Mouse (Mus musculus): ENCODE data around the gene Cd247. TPM values are rescaled to one million over a fixed set of nuclear protein-coding genes. Genes with fewer than 3 reads are reported as not detected.
A peak's percentile ranks its signal among the peaks of the same experiment; 100 is the strongest.

The Cd247 gene
- polyA plus RNA-seq, 1 experiment from 2014 or later, result 0.88 TPM

- Histone ChIP-seq H3K4me3 (ENCODE audit: low read length) (no peak overlapping the region), H3K36me3 (ENCODE audit: control insufficient read depth, insufficient read depth, low read length) (no peaks in the 10 kb centered on the region), H3K4me1 (ENCODE audit: control insufficient read depth, insufficient read depth, low read length) (0 out of 2 replicates have a peak, but pooled peaks cover 2% of the 10 kb centered on the region), H3K27me3 (ENCODE audit: control insufficient read depth, insufficient read depth, low read length) (no peaks in the 10 kb centered on the region), H3K9ac (ENCODE audit: low read depth, low read length) (no peak overlapping the region), H3K9me3 (ENCODE audit: control insufficient read depth, low read length) (no peaks in the 10 kb centered on the region), H3K4me2 (replicated peaks; ENCODE audit: low read depth, low read length) (no peak overlapping the region), H3K27ac (ENCODE audit: low read depth, low read length) (no peak overlapping the region)
- peak; percentile 41; the same call in 1 of the 2 replicates for ATAC-seq (ENCODE audit: low FRiP score, low TSS enrichment)
- WGBS, result 66% methylated on average over 9 of the region's 9 CpGs
Measured at GRCm38 (mm10) chr1:165860373-165861234, 72.1 kb downstream of the Cd247 start.

DNA sequence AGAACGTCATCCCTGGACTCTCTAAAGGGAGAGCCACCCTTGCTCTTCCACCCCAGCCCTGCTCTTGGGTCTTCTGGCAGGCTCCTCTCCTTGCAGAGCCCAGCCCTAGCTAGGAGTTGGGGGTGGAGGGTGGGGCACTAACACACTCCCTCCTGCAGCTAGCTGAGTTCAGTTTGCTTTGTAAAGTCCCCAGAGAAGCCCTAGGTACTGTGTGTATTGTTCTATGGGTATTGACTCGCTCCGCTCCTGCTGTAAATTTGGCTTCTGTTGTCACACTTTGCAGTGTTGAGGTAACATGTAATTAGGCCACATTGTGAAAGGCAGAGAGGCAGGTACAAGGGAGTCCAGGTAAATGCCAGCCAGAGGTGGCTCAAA is 72.7 kb downstream of the Cd247 start:
- Histone ChIP-seq H3K9me3 (ENCODE audit: control insufficient read depth, low read length) (no peaks in the 10 kb centered on the region), H3K27me3 (ENCODE audit: control insufficient read depth, insufficient read depth, low read length) (no peaks in the 10 kb centered on the region), H3K4me1 (ENCODE audit: control insufficient read depth, insufficient read depth, low read length) (0 out of 2 replicates have a peak, but pooled peaks cover 2% of the 10 kb centered on the region), H3K9ac (ENCODE audit: low read depth, low read length) (no peak overlapping the region), H3K4me2 (replicated peaks; ENCODE audit: low read depth, low read length) (no peak overlapping the region), H3K27ac (ENCODE audit: low read depth, low read length) (no peak overlapping the region), H3K4me3 (ENCODE audit: low read length) (no peak overlapping the region), H3K36me3 (ENCODE audit: control insufficient read depth, insufficient read depth, low read length) (no peaks in the 10 kb centered on the region)
- ATAC-seq (ENCODE audit: low FRiP score, low TSS enrichment), result no peak
- 68% methylated on average over 3 of the region's 3 CpGs for WGBS

DNA sequence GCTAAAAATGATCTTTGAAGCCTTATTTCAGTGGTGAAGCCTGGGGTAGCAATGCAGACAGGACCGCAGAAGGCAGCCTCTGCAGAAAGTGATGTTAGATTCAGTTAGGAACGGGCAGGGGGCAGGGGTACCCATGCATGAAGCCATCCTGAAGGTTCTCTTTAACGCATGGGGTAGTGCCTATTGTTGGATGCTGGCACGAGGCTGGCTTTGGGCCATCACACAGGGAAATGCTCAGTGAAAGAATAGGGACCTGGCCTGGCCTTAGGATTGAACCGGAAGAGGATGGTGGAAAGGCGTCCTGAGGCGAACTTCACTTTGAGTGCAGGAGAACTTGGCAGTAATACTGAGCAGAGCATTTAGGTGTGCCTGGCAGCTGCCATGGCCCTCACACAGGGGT is 73.6 kb downstream of the Cd247 start:
- Histone ChIP-seq H3K9me3 (ENCODE audit: control insufficient read depth, low read length) (no peaks in the 10 kb centered on the region), H3K27ac (ENCODE audit: low read depth, low read length) (no peak overlapping the region), H3K4me1 (ENCODE audit: control insufficient read depth, insufficient read depth, low read length) (0 out of 2 replicates have a peak, but pooled peaks cover 2% of the 10 kb centered on the region), H3K36me3 (ENCODE audit: control insufficient read depth, insufficient read depth, low read length) (no peaks in the 10 kb centered on the region), H3K4me2 (replicated peaks; ENCODE audit: low read depth, low read length) (no peak overlapping the region), H3K4me3 (ENCODE audit: low read length) (no peak overlapping the region), H3K9ac (ENCODE audit: low read depth, low read length) (no peak overlapping the region), H3K27me3 (ENCODE audit: control insufficient read depth, insufficient read depth, low read length) (no peaks in the 10 kb centered on the region)
- no peak for ATAC-seq (ENCODE audit: low FRiP score, low TSS enrichment)
- 72% methylated on average over 7 of the region's 7 CpGs for WGBS

- no peak overlapping the region for H3K4me2 ChIP-seq (replicated peaks; ENCODE audit: low read depth, low read length)
Measured at GRCm38 (mm10) chr1:165864864-165865795, 76.6 kb downstream of the Cd247 start.

GRCm38 (mm10) chr1:165866630-165867280 is 78.3 kb downstream of the Cd247 start:
- Histone ChIP-seq H3K4me2 (replicated peaks; ENCODE audit: low read depth, low read length) (no peak overlapping the region), H3K9me3 (ENCODE audit: control insufficient read depth, low read length) (no peaks in the 10 kb centered on the region), H3K27me3 (ENCODE audit: control insufficient read depth, insufficient read depth, low read length) (no peaks in the 10 kb centered on the region), H3K27ac (ENCODE audit: low read depth, low read length) (no peak overlapping the region), H3K4me1 (ENCODE audit: control insufficient read depth, insufficient read depth, low read length) (no peaks in the 10 kb centered on the region), H3K36me3 (ENCODE audit: control insufficient read depth, insufficient read depth, low read length) (no peaks in the 10 kb centered on the region), H3K9ac (ENCODE audit: low read depth, low read length) (no peak overlapping the region), H3K4me3 (ENCODE audit: low read length) (no peak overlapping the region)
- no peak for ATAC-seq (ENCODE audit: low FRiP score, low TSS enrichment)
- WGBS, result 78% methylated on average over 5 of the region's 5 CpGs

More at GRCm38 (mm10) chr1:165864864-165865795, 76.6 kb downstream of the Cd247 start:
- no peak overlapping the region for H3K9ac ChIP-seq (ENCODE audit: low read depth, low read length)
- no peak overlapping the region; the same call in 1 of the 2 replicates for H3K27ac ChIP-seq (ENCODE audit: low read depth, low read length)
- H3K27me3 ChIP-seq (ENCODE audit: control insufficient read depth, insufficient read depth, low read length), result no peaks in the 10 kb centered on the region
- no peaks in the 10 kb centered on the region for H3K36me3 ChIP-seq (ENCODE audit: control insufficient read depth, insufficient read depth, low read length)
- ATAC-seq (ENCODE audit: low FRiP score, low TSS enrichment), result no peak
- H3K9me3 ChIP-seq (ENCODE audit: control insufficient read depth, low read length), result no peaks in the 10 kb centered on the region
- 0 out of 2 replicates have a peak, but pooled peaks cover 2% of the 10 kb centered on the region for H3K4me1 ChIP-seq (ENCODE audit: control insufficient read depth, insufficient read depth, low read length)
- no peak overlapping the region for H3K4me3 ChIP-seq (ENCODE audit: low read length)
- 46% methylated on average over 14 of the region's 14 CpGs for WGBS

DNA sequence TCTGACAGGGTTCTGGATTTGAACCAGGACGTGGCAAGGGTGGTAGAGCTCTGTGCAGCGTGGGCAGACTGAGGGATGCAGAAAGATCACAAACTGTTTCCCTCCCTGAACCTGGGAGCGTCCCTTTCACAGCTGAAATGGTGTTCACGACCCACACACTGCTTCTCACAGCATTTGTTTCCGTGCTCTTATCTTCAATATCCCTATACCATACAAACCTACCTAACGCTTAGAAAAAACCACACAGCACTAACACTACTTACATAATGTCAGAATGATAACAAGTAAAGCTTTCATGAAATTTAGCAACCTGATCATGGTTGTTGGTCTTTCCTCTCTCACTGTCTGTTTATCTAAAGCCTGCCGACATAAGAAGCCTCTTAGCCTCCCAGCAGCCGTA is 80.2 kb downstream of the Cd247 start:
- no peak for ATAC-seq (ENCODE audit: low FRiP score, low TSS enrichment)
- Histone ChIP-seq H3K4me1 (ENCODE audit: control insufficient read depth, insufficient read depth, low read length) (no peaks in the 10 kb centered on the region), H3K4me3 (ENCODE audit: low read length) (no peak overlapping the region), H3K36me3 (ENCODE audit: control insufficient read depth, insufficient read depth, low read length) (peaks cover under 1% of the 10 kb centered on the region; the same call in 1 of the 2 replicates), H3K9me3 (ENCODE audit: control insufficient read depth, low read length) (no peaks in the 10 kb centered on the region), H3K27ac (ENCODE audit: low read depth, low read length) (no peak overlapping the region), H3K4me2 (replicated peaks; ENCODE audit: low read depth, low read length) (no peak overlapping the region), H3K27me3 (ENCODE audit: control insufficient read depth, insufficient read depth, low read length) (no peaks in the 10 kb centered on the region), H3K9ac (ENCODE audit: low read depth, low read length) (no peak overlapping the region)
- 86% methylated on average over 8 of the region's 8 CpGs for WGBS

- H3K27ac ChIP-seq (ENCODE audit: low read depth, low read length), result no peak overlapping the region
- ATAC-seq (ENCODE audit: low FRiP score, low TSS enrichment), result no peak
- no peak overlapping the region for H3K4me2 ChIP-seq (replicated peaks; ENCODE audit: low read depth, low read length)
- no peaks in the 10 kb centered on the region for H3K27me3 ChIP-seq (ENCODE audit: control insufficient read depth, insufficient read depth, low read length)
- no peak overlapping the region for H3K9ac ChIP-seq (ENCODE audit: low read depth, low read length)
- no peaks in the 10 kb centered on the region for H3K4me1 ChIP-seq (ENCODE audit: control insufficient read depth, insufficient read depth, low read length)
- H3K36me3 ChIP-seq (ENCODE audit: control insufficient read depth, insufficient read depth, low read length), result peaks cover 20% of the 10 kb centered on the region
- H3K4me3 ChIP-seq (ENCODE audit: low read length), result no peak overlapping the region
- 53% methylated on average over 8 of the region's 8 CpGs for WGBS
- H3K9me3 ChIP-seq (ENCODE audit: control insufficient read depth, low read length), result no peaks in the 10 kb centered on the region
Measured at GRCm38 (mm10) chr1:165874645-165875044, 86.2 kb downstream of the Cd247 start.

GRCm38 (mm10) chr1:165875520-165876284 is 87.2 kb downstream of the Cd247 start:
- no peaks in the 10 kb centered on the region for H3K9me3 ChIP-seq (ENCODE audit: control insufficient read depth, low read length)
- H3K27me3 ChIP-seq (ENCODE audit: control insufficient read depth, insufficient read depth, low read length), result no peaks in the 10 kb centered on the region
- no peak overlapping the region for H3K27ac ChIP-seq (ENCODE audit: low read depth, low read length)
- no peak for ATAC-seq (ENCODE audit: low FRiP score, low TSS enrichment)
- H3K4me2 ChIP-seq (replicated peaks; ENCODE audit: low read depth, low read length), result no peak overlapping the region
- 92% methylated on average over 6 of the region's 6 CpGs for WGBS
- no peaks in the 10 kb centered on the region for H3K4me1 ChIP-seq (ENCODE audit: control insufficient read depth, insufficient read depth, low read length)
- no peak overlapping the region for H3K9ac ChIP-seq (ENCODE audit: low read depth, low read length)
- H3K36me3 ChIP-seq (ENCODE audit: control insufficient read depth, insufficient read depth, low read length), result peaks cover 27% of the 10 kb centered on the region
- H3K4me3 ChIP-seq (ENCODE audit: low read length), result no peak overlapping the region
